Mouse (Mus musculus) ES-Bruce4 (cell line): ENCODE measurements around the gene Sectm1b.

Source experiments
- EP300 ChIP-seq: IDR thresholded peaks from 2 replicates; pipeline ENCODE4 v1.6.1; 2011; ENCODE audit warnings: low read depth, low read length; ENCODE audit not compliant: insufficient read depth
- POLR2A ChIP-seq: IDR thresholded peaks from one replicate; pipeline ENCODE4 v1.8.1; 2011; ENCODE audit warnings: low read length; ENCODE audit not compliant: insufficient read depth

DNA sequence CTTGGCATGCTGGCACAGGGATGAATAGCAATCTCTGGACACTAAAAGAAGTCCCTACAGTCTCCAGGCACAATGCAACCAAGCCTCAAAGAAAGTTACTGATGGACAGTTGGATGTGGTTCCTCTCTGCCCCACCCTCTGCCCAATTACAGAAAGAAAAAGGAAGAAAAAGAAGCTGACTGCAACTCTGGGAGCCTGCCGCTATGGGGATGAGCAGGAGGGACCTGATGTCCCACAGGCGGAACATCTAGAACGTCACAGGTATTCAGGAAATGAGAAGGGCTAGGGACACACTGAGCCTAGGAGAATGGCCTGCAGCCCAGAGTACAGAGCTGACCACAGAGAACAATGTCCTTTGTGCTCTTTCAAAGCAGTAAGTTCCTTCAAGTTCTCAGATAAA lies 18.9 kb upstream of the Sectm1b start:
- TF ChIP-seq POLR2A (no peak), EP300 (no peak)
